Mouse (Mus musculus): Measurements from ENCODE around the gene Apaf1. TPM values are rescaled to one million over a fixed set of nuclear protein-coding genes. Genes with fewer than 3 reads are reported as not detected.

Gene Apaf1
- total and polyA plus RNA-seq, 2 experiments from 2014 or later, result 5.1 to 21.8 TPM

- DNase-seq (ENCODE audit: low spot score) (no peak), ATAC-seq (ENCODE audit: insufficient read depth, low read depth) (no peak)
- H3K36me3 ChIP-seq (replicated peaks; ENCODE audit: control insufficient read depth, insufficient read depth, low read length), result peaks cover 35% of the 10 kb centered on the region
- no peaks in the 10 kb centered on the region for H3K27me3 ChIP-seq (ENCODE audit: control insufficient read depth, insufficient read depth, low read length)
- no peaks in the 10 kb centered on the region for H3K9me3 ChIP-seq (replicated peaks; ENCODE audit: control insufficient read depth, low read length)
- H3K27ac ChIP-seq (ENCODE audit: low read depth), result no peak overlapping the region
- WGBS, result 64% methylated on average over 5 of the region's 5 CpGs
- H3K9ac ChIP-seq (replicated peaks; ENCODE audit: low read depth, low read length), result no peak overlapping the region
- peak overlapping the region; percentile 3; the same call in 1 of the 2 replicates for H3K4me3 ChIP-seq (ENCODE audit: low read depth, low read length)
- peaks cover 7% of the 10 kb centered on the region; the same call in 1 of the 2 replicates for H3K4me1 ChIP-seq (ENCODE audit: control insufficient read depth, insufficient read depth)
- TF ChIP-seq CTCF (IDR thresholded peaks at IDR 0.05; ENCODE audit: low read depth), result no peak
- no peak for TF ChIP-seq EP300 (IDR thresholded peaks at IDR 0.05; ENCODE audit: low read depth)
- H3K4me2 ChIP-seq (ENCODE audit: low read depth, low read length), result peak overlapping the region; percentile 21; the same call in 1 of the 2 replicates
Observed at GRCm38 (mm10) chr10:91080540-91080939, 2.0 kb downstream of the Apaf1 start.

GRCm38 (mm10) chr10:91076667-91077066 lies 5.9 kb downstream of the Apaf1 start:
- WGBS, result 79% methylated on average over 2 of the region's 2 CpGs
- H3K4me3 ChIP-seq (ENCODE audit: low read depth, low read length), result no peak overlapping the region
- peaks cover 49% of the 10 kb centered on the region for H3K36me3 ChIP-seq (replicated peaks; ENCODE audit: control insufficient read depth, insufficient read depth, low read length)
- H3K4me1 ChIP-seq (ENCODE audit: control insufficient read depth, insufficient read depth), result no peaks in the 10 kb centered on the region
- ATAC-seq (ENCODE audit: insufficient read depth, low read depth) (no peak), DNase-seq (ENCODE audit: low spot score) (no peak)
- H3K9ac ChIP-seq (replicated peaks; ENCODE audit: low read depth, low read length), result no peak overlapping the region
- H3K4me2 ChIP-seq (ENCODE audit: low read depth, low read length), result no peak overlapping the region
- H3K27me3 ChIP-seq (ENCODE audit: control insufficient read depth, insufficient read depth, low read length), result no peaks in the 10 kb centered on the region
- TF ChIP-seq EP300 (IDR thresholded peaks at IDR 0.05; ENCODE audit: low read depth) (no peak), CTCF (IDR thresholded peaks at IDR 0.05; ENCODE audit: low read depth) (no peak)
- no peaks in the 10 kb centered on the region for H3K9me3 ChIP-seq (replicated peaks; ENCODE audit: control insufficient read depth, low read length)
- no peak overlapping the region for H3K27ac ChIP-seq (ENCODE audit: low read depth)

- Histone ChIP-seq H3K27ac (ENCODE audit: low read depth) (no peak overlapping the region), H3K27me3 (ENCODE audit: control insufficient read depth, insufficient read depth, low read length) (no peaks in the 10 kb centered on the region), H3K9ac (replicated peaks; ENCODE audit: low read depth, low read length) (no peak overlapping the region), H3K4me1 (ENCODE audit: control insufficient read depth, insufficient read depth) (no peaks in the 10 kb centered on the region), H3K4me2 (ENCODE audit: low read depth, low read length) (no peak overlapping the region), H3K9me3 (replicated peaks; ENCODE audit: control insufficient read depth, low read length) (no peaks in the 10 kb centered on the region), H3K4me3 (ENCODE audit: low read depth, low read length) (no peak overlapping the region), H3K36me3 (replicated peaks; ENCODE audit: control insufficient read depth, insufficient read depth, low read length) (peaks cover 46% of the 10 kb centered on the region)
- WGBS, result 61% methylated on average over 3 of the region's 3 CpGs
- ATAC-seq (ENCODE audit: insufficient read depth, low read depth) (no peak), DNase-seq (ENCODE audit: low spot score) (no peak)
- TF ChIP-seq EP300 (IDR thresholded peaks at IDR 0.05; ENCODE audit: low read depth), result no peak
- TF ChIP-seq CTCF (IDR thresholded peaks at IDR 0.05; ENCODE audit: low read depth), result no peak
Observed at GRCm38 (mm10) chr10:91073345-91073744, 9.2 kb downstream of the Apaf1 start.

- Histone ChIP-seq H3K4me3 (ENCODE audit: low read depth, low read length) (no peak overlapping the region), H3K36me3 (replicated peaks; ENCODE audit: control insufficient read depth, insufficient read depth, low read length) (peaks cover 40% of the 10 kb centered on the region), H3K4me2 (ENCODE audit: low read depth, low read length) (no peak overlapping the region), H3K9ac (replicated peaks; ENCODE audit: low read depth, low read length) (no peak overlapping the region), H3K9me3 (replicated peaks; ENCODE audit: control insufficient read depth, low read length) (no peaks in the 10 kb centered on the region), H3K4me1 (ENCODE audit: control insufficient read depth, insufficient read depth) (no peaks in the 10 kb centered on the region), H3K27me3 (ENCODE audit: control insufficient read depth, insufficient read depth, low read length) (no peaks in the 10 kb centered on the region), H3K27ac (ENCODE audit: low read depth) (no peak overlapping the region)
- no peak for TF ChIP-seq EP300 (IDR thresholded peaks at IDR 0.05; ENCODE audit: low read depth)
- peak; percentile 32 for TF ChIP-seq CTCF (IDR thresholded peaks at IDR 0.05; ENCODE audit: low read depth)
- DNase-seq (ENCODE audit: low spot score) (no peak), ATAC-seq (ENCODE audit: insufficient read depth, low read depth) (no peak)
- 36% methylated on average over 1 of the region's 1 CpGs for WGBS
Observed at GRCm38 (mm10) chr10:91071768-91072167, 10.8 kb downstream of the Apaf1 start.

- H3K4me3 ChIP-seq (ENCODE audit: low read depth, low read length), result no peak overlapping the region
- H3K9me3 ChIP-seq (replicated peaks; ENCODE audit: control insufficient read depth, low read length), result no peaks in the 10 kb centered on the region
- no peak overlapping the region for H3K27ac ChIP-seq (ENCODE audit: low read depth)
- no peak for DNase-seq (ENCODE audit: low spot score)
- 86% methylated on average over 6 of the region's 6 CpGs for WGBS
- H3K4me1 ChIP-seq (ENCODE audit: control insufficient read depth, insufficient read depth), result no peaks in the 10 kb centered on the region
- H3K9ac ChIP-seq (replicated peaks; ENCODE audit: low read depth, low read length), result no peak overlapping the region
- no peak for ATAC-seq (ENCODE audit: insufficient read depth, low read depth)
- peaks cover 42% of the 10 kb centered on the region for H3K36me3 ChIP-seq (replicated peaks; ENCODE audit: control insufficient read depth, insufficient read depth, low read length)
- H3K4me2 ChIP-seq (ENCODE audit: low read depth, low read length), result no peak overlapping the region
- no peaks in the 10 kb centered on the region for H3K27me3 ChIP-seq (ENCODE audit: control insufficient read depth, insufficient read depth, low read length)
- no peak for TF ChIP-seq EP300 (IDR thresholded peaks at IDR 0.05; ENCODE audit: low read depth)
- TF ChIP-seq CTCF (IDR thresholded peaks at IDR 0.05; ENCODE audit: low read depth), result no peak
Observed at GRCm38 (mm10) chr10:91062355-91062754, 20.2 kb downstream of the Apaf1 start.

GRCm38 (mm10) chr10:91060742-91061141 lies 21.8 kb downstream of the Apaf1 start:
- 32% methylated on average over 5 of the region's 5 CpGs for WGBS
- peaks cover 29% of the 10 kb centered on the region for H3K36me3 ChIP-seq (replicated peaks; ENCODE audit: control insufficient read depth, insufficient read depth, low read length)
- peak; percentile 67 for ATAC-seq (ENCODE audit: insufficient read depth, low read depth)

More at GRCm38 (mm10) chr10:91060742-91061141, 21.8 kb downstream of the Apaf1 start:
- H3K4me1 ChIP-seq (ENCODE audit: control insufficient read depth, insufficient read depth), result no peaks in the 10 kb centered on the region
- no peak for TF ChIP-seq EP300 (IDR thresholded peaks at IDR 0.05; ENCODE audit: low read depth)
- peak; percentile 51 for TF ChIP-seq CTCF (IDR thresholded peaks at IDR 0.05; ENCODE audit: low read depth)
- H3K4me2 ChIP-seq (ENCODE audit: low read depth, low read length), result no peak overlapping the region
- no peak overlapping the region for H3K4me3 ChIP-seq (ENCODE audit: low read depth, low read length)
- H3K27ac ChIP-seq (ENCODE audit: low read depth), result no peak overlapping the region
- no peaks in the 10 kb centered on the region for H3K27me3 ChIP-seq (ENCODE audit: control insufficient read depth, insufficient read depth, low read length)
- peak; percentile 40 for DNase-seq (ENCODE audit: low spot score)
- no peaks in the 10 kb centered on the region for H3K9me3 ChIP-seq (replicated peaks; ENCODE audit: control insufficient read depth, low read length)
- H3K9ac ChIP-seq (replicated peaks; ENCODE audit: low read depth, low read length), result no peak overlapping the region

Data from heart, postnatal 0 days (tissue).